Mouse (Mus musculus): Measurements from ENCODE around the gene Atxn2l. TPM values are rescaled to one million over a fixed set of nuclear protein-coding genes. Genes with fewer than 3 reads are reported as not detected.

The Atxn2l gene
- polyA plus RNA-seq, 1 experiment from 2014 or later: 24.5 TPM

DNA sequence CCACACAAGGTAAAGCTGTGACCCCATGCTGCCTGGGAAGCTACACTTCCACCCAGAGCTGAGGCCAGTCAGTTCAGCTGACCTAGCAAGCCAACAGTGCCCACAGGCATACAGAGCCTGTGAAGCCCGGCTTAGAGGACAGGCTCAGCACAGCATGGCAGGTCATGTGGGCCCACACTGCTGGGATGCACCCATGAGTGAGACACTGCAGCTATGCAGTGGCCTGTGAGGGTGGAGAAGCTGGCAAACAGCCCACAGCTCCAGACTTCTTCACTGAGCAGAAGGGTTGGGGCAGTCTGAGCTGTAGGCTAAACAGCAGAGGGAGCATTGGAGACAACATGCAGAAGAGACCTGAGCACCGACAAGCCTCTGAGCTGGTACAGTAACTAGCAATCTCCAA lies 16.3 kb upstream of the Atxn2l start:
- 71% methylated on average over 2 of the region's 2 CpGs for WGBS (ENCODE audit: insufficient replicate concordance)
- Histone ChIP-seq H3K4me1 (ENCODE audit: control insufficient read depth, low read depth, low read length) (no peaks in the 10 kb centered on the region), H3K36me3 (ENCODE audit: control insufficient read depth, insufficient read depth) (no peaks in the 10 kb centered on the region), H3K9ac (ENCODE audit: low read depth, low read length) (no peak overlapping the region), H3K27me3 (ENCODE audit: control insufficient read depth, insufficient read depth, low read depth, low read length) (no peaks in the 10 kb centered on the region), H3K27ac (ENCODE audit: low read length) (no peak overlapping the region), H3K9me3 (replicated peaks; ENCODE audit: control insufficient read depth, low read length) (no peaks in the 10 kb centered on the region), H3K4me2 (ENCODE audit: low read depth, low read length) (no peak overlapping the region), H3K4me3 (ENCODE audit: low read depth, low read length) (no peak overlapping the region)
- no peak for ATAC-seq (ENCODE audit: low read depth)

DNA sequence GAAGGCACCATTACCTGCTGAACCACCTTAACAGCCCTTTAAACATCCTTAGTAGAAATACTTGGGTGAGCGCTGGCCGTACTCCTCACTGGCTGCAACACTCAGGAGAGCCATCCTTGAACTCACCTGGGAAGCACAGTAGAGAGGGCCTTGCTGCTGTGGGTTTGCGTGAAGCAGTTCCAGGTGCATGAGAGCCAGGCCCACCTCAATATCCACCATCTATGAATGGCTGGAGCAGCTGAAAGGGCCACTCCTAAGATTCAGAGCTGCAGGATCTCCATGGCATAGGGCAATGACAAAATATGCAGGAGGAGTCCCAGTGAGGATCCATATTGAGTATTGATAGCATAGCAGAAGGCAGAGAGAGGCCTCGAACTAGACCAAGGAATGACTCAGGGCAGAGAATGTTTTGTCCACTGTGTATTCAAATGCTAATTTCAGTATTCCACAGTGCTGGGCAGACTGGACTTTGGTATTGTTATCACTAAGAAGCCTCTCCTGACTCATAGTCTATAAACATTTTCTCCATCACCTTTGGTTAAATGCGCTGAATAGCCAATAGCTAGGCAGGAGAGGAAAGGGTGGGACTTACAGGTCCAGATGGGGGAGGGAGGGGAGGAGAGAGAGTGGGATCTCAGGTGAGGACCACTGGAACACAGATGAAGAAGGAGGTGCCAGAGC lies 15.2 kb upstream of the Atxn2l start:
- no peak overlapping the region for H3K9ac ChIP-seq (ENCODE audit: low read depth, low read length)
- no peak overlapping the region for H3K4me3 ChIP-seq (ENCODE audit: low read depth, low read length)
- H3K27me3 ChIP-seq (ENCODE audit: control insufficient read depth, insufficient read depth, low read depth, low read length): no peaks in the 10 kb centered on the region
- no peaks in the 10 kb centered on the region for H3K36me3 ChIP-seq (ENCODE audit: control insufficient read depth, insufficient read depth)
- H3K4me2 ChIP-seq (ENCODE audit: low read depth, low read length): no peak overlapping the region
- no peak for ATAC-seq (ENCODE audit: low read depth)
- H3K9me3 ChIP-seq (replicated peaks; ENCODE audit: control insufficient read depth, low read length): no peaks in the 10 kb centered on the region
- no peaks in the 10 kb centered on the region for H3K4me1 ChIP-seq (ENCODE audit: control insufficient read depth, low read depth, low read length)
- 75% methylated on average over 5 of the region's 5 CpGs for WGBS (ENCODE audit: insufficient replicate concordance)
- no peak overlapping the region for H3K27ac ChIP-seq (ENCODE audit: low read length)

DNA sequence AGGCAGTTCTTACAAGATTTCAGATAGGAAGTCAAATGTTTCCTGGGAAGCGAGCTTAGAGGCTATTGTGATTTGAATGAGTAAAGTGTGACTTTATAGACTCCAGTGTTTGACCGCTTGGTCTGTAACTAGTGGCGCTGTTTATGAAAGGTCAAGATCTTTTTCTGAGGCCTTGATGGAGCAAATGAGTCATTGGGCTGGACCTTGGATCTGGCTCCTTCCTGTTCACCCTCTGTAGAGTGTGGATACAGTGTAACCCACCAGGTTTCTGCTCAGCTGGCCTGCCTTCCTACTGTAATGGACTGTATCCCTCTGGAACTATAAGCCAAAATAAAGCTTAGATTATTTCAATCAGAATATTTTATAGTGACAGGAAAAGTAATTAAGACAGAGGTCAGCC lies 8.1 kb upstream of the Atxn2l start:
- H3K4me1 ChIP-seq (ENCODE audit: control insufficient read depth, low read depth, low read length): no peaks in the 10 kb centered on the region
- H3K4me3 ChIP-seq (ENCODE audit: low read depth, low read length): no peak overlapping the region
- 60% methylated on average over 3 of the region's 3 CpGs for WGBS (ENCODE audit: insufficient replicate concordance)
- H3K9ac ChIP-seq (ENCODE audit: low read depth, low read length): no peak overlapping the region
- H3K27ac ChIP-seq (ENCODE audit: low read length): no peak overlapping the region
- no peaks in the 10 kb centered on the region for H3K36me3 ChIP-seq (ENCODE audit: control insufficient read depth, insufficient read depth)
- no peaks in the 10 kb centered on the region for H3K9me3 ChIP-seq (replicated peaks; ENCODE audit: control insufficient read depth, low read length)
- no peak for ATAC-seq (ENCODE audit: low read depth)
- H3K27me3 ChIP-seq (ENCODE audit: control insufficient read depth, insufficient read depth, low read depth, low read length): no peaks in the 10 kb centered on the region
- H3K4me2 ChIP-seq (ENCODE audit: low read depth, low read length): no peak overlapping the region

DNA sequence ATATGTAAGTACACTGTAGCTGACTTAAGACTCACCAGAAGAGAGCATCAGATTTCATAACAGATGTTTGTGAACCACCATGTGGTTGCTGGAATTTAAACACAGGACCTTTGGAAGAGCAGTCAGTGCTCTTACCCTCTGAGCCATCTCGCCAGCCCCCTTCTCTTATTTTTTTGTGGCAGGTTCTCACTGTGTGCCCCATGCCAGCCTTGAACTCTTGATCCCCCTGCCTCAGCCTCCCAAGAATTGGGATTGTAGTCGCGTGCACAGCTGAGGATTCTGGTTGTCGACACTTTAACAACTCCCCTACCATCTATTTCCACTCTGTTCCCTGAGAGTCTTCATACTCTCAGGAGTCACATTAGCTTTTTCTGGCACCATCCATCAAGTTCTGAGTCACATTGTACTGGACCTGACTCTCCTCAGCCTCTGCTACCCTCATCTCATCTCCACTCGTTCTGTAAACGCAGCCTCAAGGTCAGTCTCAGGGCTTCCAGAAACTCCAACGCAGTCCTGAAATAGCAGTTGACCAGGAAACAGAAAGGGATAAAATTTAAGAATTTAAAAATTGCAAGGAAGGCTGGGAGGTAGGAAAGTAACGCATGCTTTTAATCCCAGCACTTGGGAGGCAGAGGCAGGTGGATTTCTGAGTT lies 4.0 kb upstream of the Atxn2l start:
- WGBS (ENCODE audit: insufficient replicate concordance): 72% methylated on average over 8 of the region's 8 CpGs
- Histone ChIP-seq H3K27ac (ENCODE audit: low read length) (no peak overlapping the region), H3K4me1 (ENCODE audit: control insufficient read depth, low read depth, low read length) (no peaks in the 10 kb centered on the region; the same call in 1 of the 2 replicates), H3K4me3 (ENCODE audit: low read depth, low read length) (no peak overlapping the region), H3K9me3 (replicated peaks; ENCODE audit: control insufficient read depth, low read length) (no peaks in the 10 kb centered on the region), H3K9ac (ENCODE audit: low read depth, low read length) (no peak overlapping the region), H3K27me3 (ENCODE audit: control insufficient read depth, insufficient read depth, low read depth, low read length) (no peaks in the 10 kb centered on the region), H3K36me3 (ENCODE audit: control insufficient read depth, insufficient read depth) (no peaks in the 10 kb centered on the region), H3K4me2 (ENCODE audit: low read depth, low read length) (no peak overlapping the region)
- ATAC-seq (ENCODE audit: low read depth): no peak

DNA sequence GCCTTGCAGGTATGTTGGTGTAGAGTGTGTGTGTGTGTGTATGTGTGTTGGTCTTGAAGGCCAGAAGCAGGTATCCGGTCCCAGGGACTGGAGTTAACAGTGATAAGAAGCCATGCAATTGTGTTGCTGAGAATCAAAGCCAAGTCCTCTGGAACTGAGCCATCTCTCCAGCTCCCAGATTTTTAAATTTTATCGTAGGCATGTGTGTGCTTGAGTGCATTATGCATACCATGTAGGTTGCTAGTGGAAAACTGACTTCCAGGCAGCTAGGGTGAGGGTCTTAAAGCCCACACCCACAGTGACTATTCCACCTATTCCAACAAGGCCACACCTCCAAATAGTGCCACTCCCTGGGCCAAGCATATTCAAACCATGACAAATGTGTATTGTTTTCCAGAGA lies 1.7 kb upstream of the Atxn2l start:
- 80% methylated on average over 2 of the region's 2 CpGs for WGBS (ENCODE audit: insufficient replicate concordance)
- ATAC-seq (ENCODE audit: low read depth): no peak

DNA sequence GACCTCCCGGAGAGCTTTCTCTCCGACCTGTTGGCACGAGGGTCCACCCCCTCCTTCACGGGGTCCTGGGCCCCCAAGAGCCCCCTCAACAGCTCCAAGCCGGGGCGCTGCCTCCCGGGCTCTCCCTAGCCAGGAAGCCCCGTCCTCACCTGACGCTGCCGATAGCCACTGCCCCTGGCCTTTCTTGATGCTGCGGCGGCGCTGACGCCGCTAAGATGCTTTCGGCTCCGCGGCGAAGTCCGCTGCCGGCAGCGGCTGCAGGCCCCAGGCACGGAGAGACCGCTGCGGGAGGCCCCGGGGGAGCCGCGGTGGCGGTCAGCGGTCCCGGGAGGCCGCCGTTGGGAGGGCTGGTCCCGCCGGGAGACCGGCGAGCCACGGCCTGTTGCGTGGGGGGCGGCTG lies 486 bp downstream of the Atxn2l start:
- H3K27me3 ChIP-seq (ENCODE audit: control insufficient read depth, insufficient read depth, low read depth, low read length): no peaks in the 10 kb centered on the region
- ATAC-seq (ENCODE audit: low read depth): peak; percentile 0; the same call in 1 of the 2 replicates
- no peaks in the 10 kb centered on the region for H3K9me3 ChIP-seq (replicated peaks; ENCODE audit: control insufficient read depth, low read length)
- H3K27ac ChIP-seq (ENCODE audit: low read length): peak overlapping the region; percentile 100
- WGBS (ENCODE audit: insufficient replicate concordance): under 1% methylated on average over 40 of the region's 40 CpGs
- H3K36me3 ChIP-seq (ENCODE audit: control insufficient read depth, insufficient read depth): peaks cover 35% of the 10 kb centered on the region
- peak overlapping the region; percentile 100 for H3K4me3 ChIP-seq (ENCODE audit: low read depth, low read length)
- peak overlapping the region; percentile 54 for H3K4me2 ChIP-seq (ENCODE audit: low read depth, low read length)
- peak overlapping the region; percentile 100 for H3K9ac ChIP-seq (ENCODE audit: low read depth, low read length)
- peaks cover 12% of the 10 kb centered on the region for H3K4me1 ChIP-seq (ENCODE audit: control insufficient read depth, low read depth, low read length)

More for the DNA sequence above, 1.7 kb upstream of the Atxn2l start:
- Histone ChIP-seq H3K36me3 (ENCODE audit: control insufficient read depth, insufficient read depth) (peaks cover 13% of the 10 kb centered on the region), H3K9ac (ENCODE audit: low read depth, low read length) (no peak overlapping the region), H3K9me3 (replicated peaks; ENCODE audit: control insufficient read depth, low read length) (no peaks in the 10 kb centered on the region), H3K4me1 (ENCODE audit: control insufficient read depth, low read depth, low read length) (peaks cover 12% of the 10 kb centered on the region), H3K27me3 (ENCODE audit: control insufficient read depth, insufficient read depth, low read depth, low read length) (no peaks in the 10 kb centered on the region), H3K27ac (ENCODE audit: low read length) (no peak overlapping the region), H3K4me3 (ENCODE audit: low read depth, low read length) (no peak overlapping the region), H3K4me2 (ENCODE audit: low read depth, low read length) (no peak overlapping the region)

DNA sequence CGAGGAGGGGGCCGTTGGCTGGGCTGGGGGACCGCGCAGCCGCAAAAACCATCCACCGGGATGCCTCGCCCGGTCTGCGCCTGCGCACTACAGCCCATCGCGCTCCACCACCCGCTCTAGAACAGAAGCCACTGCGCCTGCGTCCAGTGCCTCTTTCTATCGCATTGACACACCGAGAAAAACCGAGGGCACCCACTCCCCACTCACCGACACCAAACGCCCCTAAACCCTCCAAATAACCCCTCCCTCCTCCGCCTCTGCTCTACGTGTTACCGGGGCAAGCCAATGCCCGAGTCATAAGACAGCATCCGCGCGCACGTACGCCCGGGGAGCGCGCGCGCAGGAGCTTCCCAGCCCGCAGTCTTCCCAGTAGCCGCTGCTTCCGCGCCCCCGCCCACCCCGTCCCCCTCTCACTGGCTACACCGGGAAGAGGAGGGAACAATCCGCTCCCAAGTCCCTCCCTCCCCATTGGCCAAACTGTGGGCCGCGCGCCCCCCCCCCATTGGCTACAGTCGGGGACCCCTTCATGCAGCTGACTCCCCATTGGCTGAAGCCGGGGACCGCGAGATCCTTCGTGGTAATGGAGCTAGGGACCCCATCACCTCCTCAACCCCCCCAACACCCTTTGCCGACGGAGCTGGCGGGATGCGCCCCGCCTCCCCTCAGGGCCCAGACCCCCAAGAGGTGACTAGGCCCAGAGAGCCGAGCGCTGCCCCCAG lies 1.1 kb downstream of the Atxn2l start:
- peak overlapping the region; percentile 54 for H3K4me2 ChIP-seq (ENCODE audit: low read depth, low read length)
- no peaks in the 10 kb centered on the region for H3K27me3 ChIP-seq (ENCODE audit: control insufficient read depth, insufficient read depth, low read depth, low read length)
- no peaks in the 10 kb centered on the region for H3K9me3 ChIP-seq (replicated peaks; ENCODE audit: control insufficient read depth, low read length)
- WGBS (ENCODE audit: insufficient replicate concordance): under 1% methylated on average over 54 of the region's 57 CpGs
- ATAC-seq (ENCODE audit: low read depth): peak; percentile 72
- peak overlapping the region; percentile 100 for H3K27ac ChIP-seq (ENCODE audit: low read length)
- H3K4me3 ChIP-seq (ENCODE audit: low read depth, low read length): peak overlapping the region; percentile 100
- H3K9ac ChIP-seq (ENCODE audit: low read depth, low read length): peak overlapping the region; percentile 100
- H3K36me3 ChIP-seq (ENCODE audit: control insufficient read depth, insufficient read depth): peaks cover 40% of the 10 kb centered on the region
- H3K4me1 ChIP-seq (ENCODE audit: control insufficient read depth, low read depth, low read length): peaks cover 12% of the 10 kb centered on the region

DNA sequence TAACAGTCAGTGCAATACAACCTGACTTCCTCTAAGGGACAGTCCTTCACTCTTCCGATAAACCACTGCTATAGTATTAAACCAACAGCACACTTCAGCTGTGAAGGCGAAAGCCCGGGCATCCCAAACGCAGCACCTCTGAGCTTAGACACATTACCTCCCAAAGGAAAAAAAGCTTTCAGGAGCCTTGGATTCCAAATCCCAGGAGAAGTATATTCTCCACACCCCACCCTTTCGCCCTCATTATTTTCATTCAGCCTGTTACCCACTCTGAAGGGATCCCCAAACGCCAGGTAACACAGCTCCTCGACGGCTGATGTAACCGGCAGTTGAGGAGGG lies 1.6 kb downstream of the Atxn2l start:
- ATAC-seq (ENCODE audit: low read depth): no peak
- 1% methylated on average over 9 of the region's 9 CpGs for WGBS (ENCODE audit: insufficient replicate concordance)
- H3K4me2 ChIP-seq (ENCODE audit: low read depth, low read length): peak overlapping the region; percentile 54
- peak overlapping the region; percentile 100 for H3K9ac ChIP-seq (ENCODE audit: low read depth, low read length)
- H3K27ac ChIP-seq (ENCODE audit: low read length): peak overlapping the region; percentile 100
- peak overlapping the region; percentile 100 for H3K4me3 ChIP-seq (ENCODE audit: low read depth, low read length)
- no peaks in the 10 kb centered on the region for H3K9me3 ChIP-seq (replicated peaks; ENCODE audit: control insufficient read depth, low read length)
- H3K27me3 ChIP-seq (ENCODE audit: control insufficient read depth, insufficient read depth, low read depth, low read length): no peaks in the 10 kb centered on the region
- peaks cover 46% of the 10 kb centered on the region for H3K36me3 ChIP-seq (ENCODE audit: control insufficient read depth, insufficient read depth)
- peaks cover 12% of the 10 kb centered on the region for H3K4me1 ChIP-seq (ENCODE audit: control insufficient read depth, low read depth, low read length)

DNA sequence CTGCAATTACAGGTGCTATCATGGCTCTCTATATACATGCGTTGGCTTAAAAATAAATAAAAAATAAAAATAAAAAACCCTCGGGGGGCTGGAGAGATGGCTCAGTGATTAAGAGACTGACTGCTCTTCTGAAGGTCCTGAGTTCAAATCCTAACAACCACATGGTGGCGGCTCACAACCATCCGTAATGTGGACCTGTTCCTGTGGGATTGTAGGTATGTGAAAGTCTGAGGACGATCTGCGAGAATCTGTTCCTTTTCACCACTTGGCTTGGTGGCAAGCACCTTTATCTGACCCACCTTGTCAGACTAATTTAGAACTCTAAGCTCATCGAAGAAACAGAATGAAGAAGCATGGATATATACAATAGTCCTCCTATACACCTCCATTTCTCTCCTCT lies 3.8 kb downstream of the Atxn2l start:
- Histone ChIP-seq H3K36me3 (ENCODE audit: control insufficient read depth, insufficient read depth) (peaks cover 68% of the 10 kb centered on the region), H3K9me3 (replicated peaks; ENCODE audit: control insufficient read depth, low read length) (no peaks in the 10 kb centered on the region), H3K4me1 (ENCODE audit: control insufficient read depth, low read depth, low read length) (peaks cover 12% of the 10 kb centered on the region), H3K27ac (ENCODE audit: low read length) (no peak overlapping the region), H3K4me3 (ENCODE audit: low read depth, low read length) (no peak overlapping the region), H3K9ac (ENCODE audit: low read depth, low read length) (no peak overlapping the region), H3K27me3 (ENCODE audit: control insufficient read depth, insufficient read depth, low read depth, low read length) (no peaks in the 10 kb centered on the region), H3K4me2 (ENCODE audit: low read depth, low read length) (no peak overlapping the region)
- ATAC-seq (ENCODE audit: low read depth): no peak
- 89% methylated on average over 7 of the region's 7 CpGs for WGBS (ENCODE audit: insufficient replicate concordance)
